Comparison of ENCODE assay signal across 8 mouse cellular contexts in genomic region chr9:109098969-109099368, GRCm38 (mm10). TPM values are rescaled to one million over a fixed set of nuclear protein-coding genes. Genes with fewer than 3 reads are reported as not detected.
DNase-seq lines count a peak whose midpoint lies in the region; ATAC-seq lines count a peak whose summit lies in the region.

No protein-coding gene starts in this region.

- ATAC-seq in forebrain, embryonic 13.5 days, result no peak
- 0 out of 2 replicates have a peak, but pooled peaks have one; percentile 10 for ATAC-seq in hindbrain, embryonic 16.5 days
- ATAC-seq in limb, embryonic 11.5 days (ENCODE audit: insufficient number of reproducible peaks, low FRiP score, low TSS enrichment, low read depth), result no peak
- ATAC-seq in midbrain, embryonic 14.5 days (ENCODE audit: low FRiP score, low TSS enrichment), result no peak
- ATAC-seq in megakaryocyte progenitor cell, adult 5-6 weeks (replicated peaks; ENCODE audit: poor library complexity), result no peak

- peak overlapping the region; percentile 97 for H3K9ac ChIP-seq in forebrain, embryonic 13.5 days
- H3K9ac ChIP-seq in hindbrain, embryonic 16.5 days (ENCODE audit: low read depth, low read length), result peak overlapping the region; percentile 14; the same call in 1 of the 2 replicates
- H3K9ac ChIP-seq in limb, embryonic 11.5 days (ENCODE audit: low read length), result no peak overlapping the region
- peak overlapping the region; percentile 97; the same call in 1 of the 2 replicates for H3K9ac ChIP-seq in midbrain, embryonic 14.5 days (replicated peaks; ENCODE audit: low read length)

- H3K4me1 ChIP-seq in forebrain, embryonic 13.5 days, result peaks cover 48% of the 10 kb centered on the region
- H3K4me1 ChIP-seq in hindbrain, embryonic 16.5 days (ENCODE audit: control insufficient read depth, insufficient read depth, low read depth, low read length), result peaks cover 47% of the 10 kb centered on the region
- H3K4me1 ChIP-seq in limb, embryonic 11.5 days (ENCODE audit: control insufficient read depth, insufficient read depth, low read length), result peaks cover 34% of the 10 kb centered on the region
- H3K4me1 ChIP-seq in midbrain, embryonic 14.5 days (ENCODE audit: control insufficient read depth, insufficient read depth, low read length), result peaks cover 36% of the 10 kb centered on the region

- H3K4me3 ChIP-seq in forebrain, embryonic 13.5 days, result peak overlapping the region; percentile 75
- H3K4me3 ChIP-seq in hindbrain, embryonic 16.5 days (ENCODE audit: low read length), result no peak overlapping the region; the same call in 1 of the 2 replicates
- 0 out of 2 replicates have a peak overlapping the region, but pooled peaks have one; percentile 3 for H3K4me3 ChIP-seq in limb, embryonic 11.5 days (ENCODE audit: low read depth, low read length)
- H3K4me3 ChIP-seq in midbrain, embryonic 14.5 days (replicated peaks; ENCODE audit: low read depth, low read length), result no peak overlapping the region

- H3K9me3 ChIP-seq in forebrain, embryonic 13.5 days (replicated peaks), result no peaks in the 10 kb centered on the region
- no peaks in the 10 kb centered on the region for H3K9me3 ChIP-seq in hindbrain, embryonic 16.5 days (ENCODE audit: control insufficient read depth, low read length)
- H3K9me3 ChIP-seq in limb, embryonic 11.5 days (ENCODE audit: control insufficient read depth, low read length), result no peaks in the 10 kb centered on the region
- no peaks in the 10 kb centered on the region for H3K9me3 ChIP-seq in midbrain, embryonic 14.5 days (ENCODE audit: control insufficient read depth, low read length)

- no peaks in the 10 kb centered on the region for H3K27me3 ChIP-seq in forebrain, embryonic 13.5 days
- H3K27me3 ChIP-seq in hindbrain, embryonic 16.5 days (replicated peaks; ENCODE audit: control insufficient read depth, insufficient read depth, low read length), result no peaks in the 10 kb centered on the region
- no peaks in the 10 kb centered on the region for H3K27me3 ChIP-seq in limb, embryonic 11.5 days (ENCODE audit: control insufficient read depth, insufficient read depth, low read length)
- H3K27me3 ChIP-seq in midbrain, embryonic 14.5 days (ENCODE audit: control insufficient read depth, insufficient read depth, low read length), result no peaks in the 10 kb centered on the region

- 58% methylated on average over 6 of the region's 6 CpGs for WGBS in forebrain, embryonic 13.5 days
- WGBS in hindbrain, embryonic 16.5 days, result 41% methylated on average over 6 of the region's 6 CpGs
- WGBS in limb, embryonic 11.5 days, result 68% methylated on average over 6 of the region's 6 CpGs
- 57% methylated on average over 6 of the region's 6 CpGs for WGBS in midbrain, embryonic 14.5 days

- peak overlapping the region; percentile 100; the same call in 1 of the 2 replicates for H3K27ac ChIP-seq in forebrain, embryonic 13.5 days
- peak overlapping the region; percentile 98 for H3K27ac ChIP-seq in hindbrain, embryonic 16.5 days (ENCODE audit: low read depth, low read length)
- H3K27ac ChIP-seq in limb, embryonic 11.5 days (replicated peaks; ENCODE audit: low read depth, low read length), result no peak overlapping the region
- H3K27ac ChIP-seq in midbrain, embryonic 14.5 days (replicated peaks; ENCODE audit: low read depth, low read length), result peak overlapping the region; percentile 100; the same call in 1 of the 2 replicates

- H3K4me2 ChIP-seq in forebrain, embryonic 13.5 days, result peak overlapping the region; percentile 98
- peak overlapping the region; percentile 83 for H3K4me2 ChIP-seq in hindbrain, embryonic 16.5 days (ENCODE audit: low read length)
- no peak overlapping the region for H3K4me2 ChIP-seq in limb, embryonic 11.5 days (ENCODE audit: low read depth, severe bottlenecking)
- peak overlapping the region; percentile 97 for H3K4me2 ChIP-seq in midbrain, embryonic 14.5 days (ENCODE audit: low read length)

- peak; percentile 47 to 70 for DNase-seq in cerebellum, postnatal 10 days
- no peak for DNase-seq in cerebellum, postnatal 36 days
- DNase-seq in limb, embryonic 11.5 days (ENCODE audit: low spot score), result no peak
- DNase-seq in midbrain, embryonic 14.5 days, result peak; percentile 62
- no peak for DNase-seq in urinary bladder, postnatal 25 days (ENCODE audit: low spot score)

- H3K36me3 ChIP-seq in forebrain, embryonic 13.5 days (ENCODE audit: poor library complexity, severe bottlenecking), result peaks cover 53% of the 10 kb centered on the region
- H3K36me3 ChIP-seq in hindbrain, embryonic 16.5 days (ENCODE audit: control insufficient read depth, insufficient read depth, low read length), result peaks cover 3% of the 10 kb centered on the region; the same call in 1 of the 2 replicates
- H3K36me3 ChIP-seq in limb, embryonic 11.5 days (ENCODE audit: control insufficient read depth, insufficient read depth, low read length), result peaks cover 9% of the 10 kb centered on the region
- peaks cover 45% of the 10 kb centered on the region for H3K36me3 ChIP-seq in midbrain, embryonic 14.5 days (ENCODE audit: control insufficient read depth, insufficient read depth, low read length)

RNA-seq across cellular contexts. Expression of gene Plxnb1, which starts 3.8 kb away (rescaled TPM):
- polyA plus RNA-seq in forebrain, embryonic 13.5 days (2015; fragmentation: Nextera tagmentation; extraction: Ambion mirVana), result 22.4 and 27.7 TPM in 2 replicates
- polyA plus RNA-seq in hindbrain, embryonic 16.5 days (2015; fragmentation: Nextera tagmentation; extraction: Ambion mirVana), result 12.6 and 18.2 TPM in 2 replicates
- 13.7 and 15.2 TPM in 2 replicates for polyA plus RNA-seq in limb, embryonic 11.5 days (2014; fragmentation: Nextera tagmentation; extraction: Ambion mirVana)
- polyA plus RNA-seq in midbrain, embryonic 14.5 days (2014; fragmentation: Nextera tagmentation; extraction: Ambion mirVana), result 21.7 and 22.4 TPM in 2 replicates
- total RNA-seq in megakaryocyte progenitor cell, adult 5-6 weeks (2015), result not detected in 2 replicates
- not detected in 2 replicates for total RNA-seq in megakaryocyte progenitor cell, adult 5-6 weeks (2017)

RNA-seq across cellular contexts. Expression of gene Tma7, which starts 16.6 kb away (rescaled TPM):
- polyA plus RNA-seq in forebrain, embryonic 13.5 days (2015; fragmentation: Nextera tagmentation; extraction: Ambion mirVana), result 693 and 750 TPM in 2 replicates
- 586 and 663 TPM in 2 replicates for polyA plus RNA-seq in hindbrain, embryonic 16.5 days (2015; fragmentation: Nextera tagmentation; extraction: Ambion mirVana)
- 864 and 871 TPM in 2 replicates for polyA plus RNA-seq in limb, embryonic 11.5 days (2014; fragmentation: Nextera tagmentation; extraction: Ambion mirVana)
- polyA plus RNA-seq in midbrain, embryonic 14.5 days (2014; fragmentation: Nextera tagmentation; extraction: Ambion mirVana), result 733 and 824 TPM in 2 replicates
- total RNA-seq in megakaryocyte progenitor cell, adult 5-6 weeks (2015), result 411 and 433 TPM in 2 replicates
- 121 and 130 TPM in 2 replicates for total RNA-seq in megakaryocyte progenitor cell, adult 5-6 weeks (2017)

RNA-seq across cellular contexts. Expression of gene Ccdc51, which starts 16.7 kb away (rescaled TPM):
- 17.9 and 18.9 TPM in 2 replicates for polyA plus RNA-seq in forebrain, embryonic 13.5 days (2015; fragmentation: Nextera tagmentation; extraction: Ambion mirVana)
- 12.5 and 13.1 TPM in 2 replicates for polyA plus RNA-seq in hindbrain, embryonic 16.5 days (2015; fragmentation: Nextera tagmentation; extraction: Ambion mirVana)
- 13.9 and 14.9 TPM in 2 replicates for polyA plus RNA-seq in limb, embryonic 11.5 days (2014; fragmentation: Nextera tagmentation; extraction: Ambion mirVana)
- polyA plus RNA-seq in midbrain, embryonic 14.5 days (2014; fragmentation: Nextera tagmentation; extraction: Ambion mirVana), result 14.0 and 15.4 TPM in 2 replicates
- total RNA-seq in megakaryocyte progenitor cell, adult 5-6 weeks (2015), result 5.8 and 8.6 TPM in 2 replicates
- 14.6 and 15.2 TPM in 2 replicates for total RNA-seq in megakaryocyte progenitor cell, adult 5-6 weeks (2017)

RNA-seq across cellular contexts. Expression of gene Atrip, which starts 25.0 kb away (rescaled TPM):
- polyA plus RNA-seq in forebrain, embryonic 13.5 days (2015; fragmentation: Nextera tagmentation; extraction: Ambion mirVana), result 31.4 and 31.5 TPM in 2 replicates
- 30.0 and 31.8 TPM in 2 replicates for polyA plus RNA-seq in hindbrain, embryonic 16.5 days (2015; fragmentation: Nextera tagmentation; extraction: Ambion mirVana)
- polyA plus RNA-seq in limb, embryonic 11.5 days (2014; fragmentation: Nextera tagmentation; extraction: Ambion mirVana), result 28.4 and 30.6 TPM in 2 replicates
- polyA plus RNA-seq in midbrain, embryonic 14.5 days (2014; fragmentation: Nextera tagmentation; extraction: Ambion mirVana), result 26.5 and 28.6 TPM in 2 replicates
- 13.3 and 17.6 TPM in 2 replicates for total RNA-seq in megakaryocyte progenitor cell, adult 5-6 weeks (2015)
- total RNA-seq in megakaryocyte progenitor cell, adult 5-6 weeks (2017), result 15.3 and 20.1 TPM in 2 replicates

RNA-seq across cellular contexts. Expression of gene Trex1, which starts 39.4 kb away (rescaled TPM):
- polyA plus RNA-seq in forebrain, embryonic 13.5 days (2015; fragmentation: Nextera tagmentation; extraction: Ambion mirVana), result 9.3 and 13.0 TPM in 2 replicates
- 13.6 and 14.2 TPM in 2 replicates for polyA plus RNA-seq in hindbrain, embryonic 16.5 days (2015; fragmentation: Nextera tagmentation; extraction: Ambion mirVana)
- 5.5 and 8.2 TPM in 2 replicates for polyA plus RNA-seq in limb, embryonic 11.5 days (2014; fragmentation: Nextera tagmentation; extraction: Ambion mirVana)
- 15.3 and 18.8 TPM in 2 replicates for polyA plus RNA-seq in midbrain, embryonic 14.5 days (2014; fragmentation: Nextera tagmentation; extraction: Ambion mirVana)
- 22.4 and 24.1 TPM in 2 replicates for total RNA-seq in megakaryocyte progenitor cell, adult 5-6 weeks (2015)
- total RNA-seq in megakaryocyte progenitor cell, adult 5-6 weeks (2017), result 12.3 and 15.6 TPM in 2 replicates

Comparison
In these comparisons a context has a peak if more than half of its experiments do, and no peak if none do; other contexts are left out.
1. DNase-seq: peak in cerebellum, postnatal 10 days (2 of 2) and midbrain, embryonic 14.5 days (single experiment); none in cerebellum, postnatal 36 days (0 of 2), limb, embryonic 11.5 days (single experiment) and urinary bladder, postnatal 25 days (single experiment).
2. H3K4me3 ChIP-seq: peak in forebrain, embryonic 13.5 days (single experiment) and limb, embryonic 11.5 days (single experiment); none in hindbrain, embryonic 16.5 days (single experiment) and midbrain, embryonic 14.5 days (single experiment).